Mouse (Mus musculus) olfactory bulb, adult 2 months (tissue): ENCODE results near the gene Tomm70a. TPM values are rescaled to one million over a fixed set of nuclear protein-coding genes. Genes with fewer than 3 reads are reported as not detected.

ENCODE experiments used
- H3K27ac ChIP-seq: fragments of 200-500 bp; 2 replicates; pipeline ENCODE4 v1.5.1; 2012; ENCODE audit warnings: low read depth, low read length; ENCODE audit not compliant: insufficient read depth
- H3K4me1 ChIP-seq: fragments of 200-500 bp; 2 replicates; pipeline ENCODE4 v1.6.1; 2012; ENCODE audit warnings: low read length; ENCODE audit not compliant: control insufficient read depth, insufficient read depth
- H3K4me3 ChIP-seq: fragments of 200-500 bp; 2 replicates; pipeline ENCODE4 v1.5.1; 2012; ENCODE audit warnings: mild to moderate bottlenecking, low read depth, low read length, moderate library complexity; ENCODE audit not compliant: insufficient read depth
- CTCF ChIP-seq: fragments of 200-500 bp; IDR thresholded peaks from 2 replicates; pipeline ENCODE4 v1.5.1; 2012; ENCODE audit warnings: low read depth, mild to moderate bottlenecking, low read length, moderate library complexity; ENCODE audit not compliant: insufficient read depth
- POLR2A ChIP-seq: fragments of 200-500 bp; IDR thresholded peaks from 2 replicates; pipeline ENCODE4 v1.6.1; 2012; ENCODE audit warnings: mild to moderate bottlenecking, low read depth, low read length, moderate library complexity; ENCODE audit not compliant: insufficient read depth
- whole genome bisulfite sequencing: fragments of 180-500 bp; shearing (Covaris S2); methylation state at CpG from one replicate; pipeline ENCODE4 v1.1.7; 2018; 5-methylcytosine and 5-hydroxymethylcytosine counted together
- polyA plus RNA-seq: library from polyadenylated mRNA; stranded (reverse); fragments of >200 nt; gene quantifications from 2 replicates; pipeline ENCODE4 v1.2.4, GENCODE M21; 2012; ENCODE audit warnings: low replicate concordance; ENCODE audit not compliant: missing spikeins, insufficient read depth, insufficient read length

Tomm70a gene
- polyA plus RNA-seq, 1 experiment = not detected

GRCm38 (mm10) chr16:57131544-57131943 lies 10.0 kb downstream of the Tomm70a start:
- TF ChIP-seq POLR2A (no peak), CTCF (no peak)
- peaks cover 2% of the 10 kb centered on the region; the same call in 1 of the 2 replicates for H3K4me1 ChIP-seq
- WGBS = 59% methylated on average over 4 of the region's 4 CpGs
- no peak overlapping the region for H3K27ac ChIP-seq
- no peak overlapping the region for H3K4me3 ChIP-seq

- H3K4me3 ChIP-seq = no peak overlapping the region
- TF ChIP-seq CTCF = no peak
- H3K27ac ChIP-seq = no peak overlapping the region
- WGBS = 82% methylated on average over 1 of the region's 1 CpGs
- H3K4me1 ChIP-seq = peaks cover 2% of the 10 kb centered on the region; the same call in 1 of the 2 replicates
Measured at GRCm38 (mm10) chr16:57132326-57132725, 10.8 kb downstream of the Tomm70a start.

- no peak overlapping the region for H3K27ac ChIP-seq
- H3K4me1 ChIP-seq = peaks cover 2% of the 10 kb centered on the region; the same call in 1 of the 2 replicates
- WGBS = 90% methylated on average over 6 of the region's 6 CpGs
- no peak for TF ChIP-seq CTCF
- TF ChIP-seq POLR2A = no peak
- no peak overlapping the region for H3K4me3 ChIP-seq
Measured at GRCm38 (mm10) chr16:57133611-57134010, 12.1 kb downstream of the Tomm70a start.

GRCm38 (mm10) chr16:57144741-57145140 lies 23.2 kb downstream of the Tomm70a start:
- Histone ChIP-seq H3K4me3 (no peak overlapping the region), H3K27ac (no peak overlapping the region), H3K4me1 (no peaks in the 10 kb centered on the region)
- WGBS = 94% methylated on average over 5 of the region's 5 CpGs
- TF ChIP-seq POLR2A (no peak), CTCF (no peak)

GRCm38 (mm10) chr16:57151437-57151836 lies 29.9 kb downstream of the Tomm70a start:
- H3K4me3 ChIP-seq = no peak overlapping the region
- H3K4me1 ChIP-seq = no peaks in the 10 kb centered on the region
- 96% methylated on average over 4 of the region's 4 CpGs for WGBS
- TF ChIP-seq CTCF = no peak
- TF ChIP-seq POLR2A = no peak
- no peak overlapping the region for H3K27ac ChIP-seq

- Histone ChIP-seq H3K4me3 (no peak overlapping the region), H3K4me1 (no peaks in the 10 kb centered on the region), H3K27ac (no peak overlapping the region)
- no peak for TF ChIP-seq CTCF
- no peak for TF ChIP-seq POLR2A
Measured at GRCm38 (mm10) chr16:57155899-57156298, 34.4 kb downstream of the Tomm70a start.

GRCm38 (mm10) chr16:57157076-57157475 lies 35.6 kb downstream of the Tomm70a start:
- H3K27ac ChIP-seq = no peak overlapping the region
- TF ChIP-seq POLR2A = no peak
- TF ChIP-seq CTCF = no peak
- H3K4me3 ChIP-seq = no peak overlapping the region
- H3K4me1 ChIP-seq = no peaks in the 10 kb centered on the region
- 92% methylated on average over 4 of the region's 4 CpGs for WGBS

GRCm38 (mm10) chr16:57157728-57158127 lies 36.2 kb downstream of the Tomm70a start:
- TF ChIP-seq CTCF = no peak
- Histone ChIP-seq H3K4me3 (no peak overlapping the region), H3K27ac (no peak overlapping the region), H3K4me1 (no peaks in the 10 kb centered on the region)
- WGBS = 80% methylated on average over 4 of the region's 4 CpGs

- no peaks in the 10 kb centered on the region for H3K4me1 ChIP-seq
Measured at GRCm38 (mm10) chr16:57159835-57160234, 38.3 kb downstream of the Tomm70a start.

GRCm38 (mm10) chr16:57162841-57163240 lies 41.3 kb downstream of the Tomm70a start:
- Histone ChIP-seq H3K4me1 (no peaks in the 10 kb centered on the region), H3K27ac (no peak overlapping the region), H3K4me3 (no peak overlapping the region)
- 89% methylated on average over 5 of the region's 5 CpGs for WGBS
- TF ChIP-seq POLR2A (no peak), CTCF (no peak)

More at GRCm38 (mm10) chr16:57159835-57160234, 38.3 kb downstream of the Tomm70a start:
- Histone ChIP-seq H3K27ac (no peak overlapping the region), H3K4me3 (no peak overlapping the region)
- WGBS = 58% methylated on average over 7 of the region's 7 CpGs
- TF ChIP-seq POLR2A (no peak), CTCF (no peak)
